In genomic region chr12:112823221-112823620, GRCm38 (mm10) we compare ENCODE assay signal across 10 mouse cellular contexts. TPM values are rescaled to one million over a fixed set of nuclear protein-coding genes. Genes with fewer than 3 reads are reported as not detected.
DNase-seq lines count a peak whose midpoint lies in the region; ATAC-seq lines count a peak whose summit lies in the region.
"Had no signal": no experiment of that assay in that cellular context is flagged by ENCODE, and none has a peak within 500 bp of the region (broad histone marks: within the 10 kb centered on the region; RNA-seq: fewer than 3 reads in every experiment).

No protein-coding gene starts in this region.

- H3K9me3 ChIP-seq in lung, embryonic 15.5 days = no peaks in the 10 kb centered on the region
- H3K9me3 ChIP-seq in embryonic facial prominence, embryonic 15.5 days (replicated peaks) = no peaks in the 10 kb centered on the region
- H3K9me3 ChIP-seq: limb, embryonic 12.5 days had no signal

- no peak overlapping the region for H3K4me2 ChIP-seq in lung, embryonic 15.5 days
- H3K4me2 ChIP-seq in embryonic facial prominence, embryonic 15.5 days (replicated peaks) = no peak overlapping the region
- H3K4me2 ChIP-seq: limb, embryonic 12.5 days had no signal

- H3K36me3 ChIP-seq in lung, embryonic 15.5 days = peaks cover 72% of the 10 kb centered on the region
- H3K36me3 ChIP-seq in embryonic facial prominence, embryonic 15.5 days = peaks cover 76% of the 10 kb centered on the region

- DNase-seq in lung, postnatal 14 days = no peak
- peak; percentile 43 for DNase-seq in lung, postnatal 36 days
- DNase-seq in thymus, postnatal 14 days = peak; percentile 73
- DNase-seq in kidney, postnatal 10 days = no peak
- DNase-seq in cerebellum, adult 8-10 months = no peak
- DNase-seq: cerebellum, postnatal 36 days; gastrocnemius, postnatal 14 days had no signal

- ATAC-seq in lung, embryonic 15.5 days (ENCODE audit: borderline replicate concordance, extremely low read depth, low FRiP score, low TSS enrichment) = no peak
- ATAC-seq in embryonic facial prominence, embryonic 15.5 days (ENCODE audit: insufficient number of reproducible peaks, low FRiP score, low TSS enrichment, low read depth) = no peak

- no peak overlapping the region for H3K9ac ChIP-seq in lung, embryonic 15.5 days
- no peak overlapping the region for H3K9ac ChIP-seq in embryonic facial prominence, embryonic 15.5 days

- no peak overlapping the region for H3K4me3 ChIP-seq in lung, embryonic 15.5 days
- H3K4me3 ChIP-seq in embryonic facial prominence, embryonic 15.5 days (replicated peaks) = no peak overlapping the region
- H3K4me3 ChIP-seq: limb, embryonic 12.5 days had no signal

- H3K27ac ChIP-seq in lung, embryonic 15.5 days = 0 out of 2 replicates have a peak overlapping the region, but pooled peaks have one; percentile 0
- peak overlapping the region; percentile 65 for H3K27ac ChIP-seq in embryonic facial prominence, embryonic 15.5 days (replicated peaks)
- H3K27ac ChIP-seq: limb, embryonic 12.5 days had no signal

- no peaks in the 10 kb centered on the region for H3K27me3 ChIP-seq in lung, embryonic 15.5 days
- H3K27me3 ChIP-seq in embryonic facial prominence, embryonic 15.5 days = no peaks in the 10 kb centered on the region
- H3K27me3 ChIP-seq: limb, embryonic 12.5 days had no signal

- peaks cover 54% of the 10 kb centered on the region for H3K4me1 ChIP-seq in lung, embryonic 15.5 days
- H3K4me1 ChIP-seq in embryonic facial prominence, embryonic 15.5 days = peaks cover 49% of the 10 kb centered on the region

- 60% methylated on average over 4 of the region's 4 CpGs for WGBS in lung, embryonic 15.5 days
- 72% methylated on average over 4 of the region's 4 CpGs for WGBS in embryonic facial prominence, embryonic 15.5 days

RNA-seq across cellular contexts. Expression of gene Cdca4, which starts 6.0 kb away (rescaled TPM):
- polyA plus RNA-seq in lung, embryonic 15.5 days (2015; fragmentation: Nextera tagmentation; extraction: Ambion mirVana) = 125 and 129 TPM in 2 replicates
- polyA plus RNA-seq in embryonic facial prominence, embryonic 15.5 days (2015; fragmentation: Nextera tagmentation; extraction: Ambion mirVana) = 99.7 and 110 TPM in 2 replicates

RNA-seq across cellular contexts. Expression of gene Clba1, which starts 14.5 kb away (rescaled TPM):
- polyA plus RNA-seq in lung, embryonic 15.5 days (2015; fragmentation: Nextera tagmentation; extraction: Ambion mirVana) = 6.9 and 7.4 TPM in 2 replicates
- polyA plus RNA-seq in embryonic facial prominence, embryonic 15.5 days (2015; fragmentation: Nextera tagmentation; extraction: Ambion mirVana) = 10.9 and 16.5 TPM in 2 replicates

RNA-seq across cellular contexts. Expression of gene Ahnak2, which starts 20.8 kb away (rescaled TPM):
- polyA plus RNA-seq in lung, embryonic 15.5 days (2015; fragmentation: Nextera tagmentation; extraction: Ambion mirVana) = 0.72 and 0.98 TPM in 2 replicates
- polyA plus RNA-seq in embryonic facial prominence, embryonic 15.5 days (2015; fragmentation: Nextera tagmentation; extraction: Ambion mirVana) = 8.5 and 10.3 TPM in 2 replicates

RNA-seq across cellular contexts. Expression of gene Gpr132, which starts 44.8 kb away (rescaled TPM):
- polyA plus RNA-seq in lung, embryonic 15.5 days (2015; fragmentation: Nextera tagmentation; extraction: Ambion mirVana) = 0.13 and 0.79 TPM in 2 replicates
- 0.35 and 0.41 TPM in 2 replicates for polyA plus RNA-seq in embryonic facial prominence, embryonic 15.5 days (2015; fragmentation: Nextera tagmentation; extraction: Ambion mirVana)
- polyA plus RNA-seq: limb, embryonic 12.5 days had no signal

Comparison
In these comparisons a context has a peak if more than half of its experiments do, and no peak if none do; other contexts are left out.
1. DNase-seq: peak in lung, postnatal 36 days (single experiment) and thymus, postnatal 14 days (single experiment); none in lung, postnatal 14 days (single experiment), kidney, postnatal 10 days (single experiment) and cerebellum, adult 8-10 months (single experiment).